ENCODE assay signal across 24 mouse cellular contexts in the genomic region with DNA sequence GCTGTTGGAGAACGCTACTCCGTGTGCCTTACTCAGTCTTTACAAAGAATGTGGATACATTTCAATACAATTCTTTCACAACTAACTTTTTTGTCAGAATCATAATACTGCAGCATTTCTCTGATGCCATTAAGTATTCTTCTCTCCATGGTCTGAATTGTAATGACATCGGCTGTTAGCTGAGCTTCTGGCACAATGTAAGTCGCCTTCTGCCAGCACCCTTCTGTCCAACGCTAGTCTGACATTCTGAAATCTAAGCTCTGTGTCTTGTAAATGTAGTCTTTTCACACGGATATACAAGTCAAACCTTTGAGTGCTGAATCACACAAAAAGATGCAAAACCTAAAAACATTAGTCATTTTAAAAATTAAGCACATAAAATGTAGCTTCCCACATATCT.
DNase-seq lines count a peak whose midpoint lies in the region; ATAC-seq and TF ChIP-seq lines count a peak whose summit lies in the region.
"Had no signal": no experiment of that assay in that cellular context is flagged by ENCODE, and none has a peak within 500 bp of the region (broad histone marks: within the 10 kb centered on the region; RNA-seq: fewer than 3 reads in every experiment).

No protein-coding gene starts in this region.

- H3K27ac ChIP-seq in forebrain, embryonic 14.5 days (ENCODE audit: low read depth, low read length), result no peak overlapping the region
- no peak overlapping the region for H3K27ac ChIP-seq in forebrain, embryonic 13.5 days
- no peak overlapping the region for H3K27ac ChIP-seq in cerebellum, adult 2 months (ENCODE audit: insufficient read depth, low read length)
- H3K27ac ChIP-seq: embryonic facial prominence, embryonic 15.5 days; heart, adult 2 months; heart, embryonic 13.5 days; hindbrain, embryonic 12.5 days; liver, embryonic 13.5 days; midbrain, embryonic 13.5 days had no signal

- no peak for TF ChIP-seq CTCF in cerebellum, adult 2 months (IDR thresholded peaks at IDR 0.05; ENCODE audit: borderline replicate concordance, insufficient read depth, low read depth, low read length)

- no peak overlapping the region for H3K4me3 ChIP-seq in forebrain, embryonic 14.5 days (ENCODE audit: low read depth, low read length)
- H3K4me3 ChIP-seq in forebrain, embryonic 13.5 days, result no peak overlapping the region
- no peak overlapping the region for H3K4me3 ChIP-seq in cerebellum, adult 2 months (replicated peaks; ENCODE audit: insufficient read depth, low read depth, low read length)
- H3K4me3 ChIP-seq: embryonic facial prominence, embryonic 15.5 days; heart, adult 2 months; heart, embryonic 13.5 days; hindbrain, embryonic 12.5 days; liver, embryonic 13.5 days; midbrain, embryonic 13.5 days had no signal

- no peak overlapping the region for H3K4me2 ChIP-seq in forebrain, embryonic 14.5 days (ENCODE audit: low read length)
- H3K4me2 ChIP-seq in forebrain, embryonic 13.5 days, result no peak overlapping the region
- H3K4me2 ChIP-seq: embryonic facial prominence, embryonic 15.5 days; heart, embryonic 13.5 days; hindbrain, embryonic 12.5 days; liver, embryonic 13.5 days; midbrain, embryonic 13.5 days had no signal

- no peaks in the 10 kb centered on the region for H3K27me3 ChIP-seq in forebrain, embryonic 14.5 days (replicated peaks; ENCODE audit: control insufficient read depth, insufficient read depth, low read length)
- H3K27me3 ChIP-seq in forebrain, embryonic 13.5 days, result no peaks in the 10 kb centered on the region
- H3K27me3 ChIP-seq in cerebellum, adult 2 months (ENCODE audit: control insufficient read depth, insufficient read depth, low read length), result no peaks in the 10 kb centered on the region
- H3K27me3 ChIP-seq: embryonic facial prominence, embryonic 15.5 days; heart, embryonic 13.5 days; hindbrain, embryonic 12.5 days; liver, embryonic 13.5 days; midbrain, embryonic 13.5 days had no signal

- H3K36me3 ChIP-seq in forebrain, embryonic 14.5 days (ENCODE audit: control insufficient read depth, insufficient read depth, low read length), result no peaks in the 10 kb centered on the region; the same call in 1 of the 2 replicates
- peaks cover 29% of the 10 kb centered on the region for H3K36me3 ChIP-seq in forebrain, embryonic 13.5 days (ENCODE audit: poor library complexity, severe bottlenecking)

- no peak for TF ChIP-seq POLR2A in cerebellum, adult 2 months (IDR thresholded peaks at IDR 0.05; ENCODE audit: borderline replicate concordance, insufficient read depth, low read length)

- H3K4me1 ChIP-seq in forebrain, embryonic 14.5 days (ENCODE audit: control insufficient read depth, insufficient read depth, low read length), result no peaks in the 10 kb centered on the region
- no peaks in the 10 kb centered on the region for H3K4me1 ChIP-seq in forebrain, embryonic 13.5 days
- peaks cover 6% of the 10 kb centered on the region; the same call in 1 of the 2 replicates for H3K4me1 ChIP-seq in cerebellum, adult 2 months (ENCODE audit: control insufficient read depth, insufficient read depth, low read length)
- H3K4me1 ChIP-seq: embryonic facial prominence, embryonic 15.5 days; hindbrain, embryonic 12.5 days; liver, embryonic 13.5 days; midbrain, embryonic 13.5 days had no signal

- no peaks in the 10 kb centered on the region for H3K9me3 ChIP-seq in forebrain, embryonic 14.5 days (replicated peaks; ENCODE audit: control insufficient read depth, low read length)
- H3K9me3 ChIP-seq in forebrain, embryonic 13.5 days (replicated peaks), result no peaks in the 10 kb centered on the region
- H3K9me3 ChIP-seq: embryonic facial prominence, embryonic 15.5 days; heart, embryonic 13.5 days; hindbrain, embryonic 12.5 days; liver, embryonic 13.5 days; midbrain, embryonic 13.5 days had no signal

- peak; percentile 20 for DNase-seq in forebrain, embryonic 14.5 days (ENCODE audit: low spot score)
- DNase-seq in layer of hippocampus, adult 8-10 months (ENCODE audit: low spot score in 2 of 2), result peak; percentile 14 to 19
- DNase-seq in layer of hippocampus, adult 9-10 months (ENCODE audit: low spot score), result no peak
- peak; percentile 31 to 70 for DNase-seq in cerebellum, adult 2 months
- DNase-seq in cerebellum, postnatal 25 days, result peak; percentile 47 to 65
- no peak for DNase-seq in kidney, postnatal 36 days
- DNase-seq in urinary bladder, postnatal 10 days (ENCODE audit: low spot score), result no peak
- DNase-seq: adrenal gland, postnatal 10 days; gastrocnemius, postnatal 25 days; heart, postnatal 14 days; kidney, postnatal 4 days; liver, embryonic 13.5 days; lung, adult 2 months; lung, postnatal 14 days; right cerebral cortex, postnatal 14 days; spleen, adult 18-20 months; thymus, postnatal 14 days had no signal

- H3K9ac ChIP-seq in forebrain, embryonic 14.5 days (ENCODE audit: low read length), result no peak overlapping the region
- H3K9ac ChIP-seq in forebrain, embryonic 13.5 days, result no peak overlapping the region
- H3K9ac ChIP-seq: embryonic facial prominence, embryonic 15.5 days; heart, embryonic 13.5 days; hindbrain, embryonic 12.5 days; liver, embryonic 13.5 days; midbrain, embryonic 13.5 days had no signal

- 76% methylated on average over 6 of the region's 6 CpGs for WGBS in forebrain, embryonic 14.5 days
- 81% methylated on average over 6 of the region's 6 CpGs for WGBS in forebrain, embryonic 13.5 days
- 35% methylated on average over 6 of the region's 6 CpGs for WGBS in cerebellum, adult 2 months

- ATAC-seq in forebrain, embryonic 14.5 days, result no peak
- no peak; the same call in 1 of the 2 replicates for ATAC-seq in forebrain, embryonic 13.5 days
- ATAC-seq: intestine, postnatal 0 days; midbrain, embryonic 13.5 days had no signal

Comparison
In these comparisons a context has a peak if more than half of its experiments do, and no peak if none do; other contexts are left out.
1. DNase-seq: peak in forebrain, embryonic 14.5 days (single experiment), layer of hippocampus, adult 8-10 months (2 of 2), cerebellum, adult 2 months (2 of 2) and cerebellum, postnatal 25 days (2 of 2); none in layer of hippocampus, adult 9-10 months (single experiment), kidney, postnatal 36 days (0 of 2) and urinary bladder, postnatal 10 days (single experiment).